Mouse (Mus musculus) lung, embryonic 14.5 days (tissue): ENCODE measurements around the gene Ccng2. TPM values are rescaled to one million over a fixed set of nuclear protein-coding genes. Genes with fewer than 3 reads are reported as not detected.
A peak's percentile ranks its signal among the peaks of the same experiment; 100 is the strongest.

Experiments
- ATAC-seq: fragments of 200-750 bp; cut with Nextera tagmentation; 2 replicates; pipeline ENCODE4 v1.8.0; 2017; ENCODE audit warnings: mild to moderate bottlenecking, moderate TSS enrichment, moderate library complexity; ENCODE audit not compliant: insufficient read depth
- DNase-seq: peaks from one replicate; pipeline ENCODE4 v3.0.0-alpha.2; 2015
- H3K27ac ChIP-seq: fragments of 300-500 bp; sonication (generic); 2 replicates; pipeline ENCODE4 v1.5.1; 2014; ENCODE audit warnings: low read depth, mild to moderate bottlenecking, moderate library complexity
- H3K27me3 ChIP-seq: fragments of 300-500 bp; sonication (generic); 2 replicates; pipeline ENCODE4 v1.6.1; 2014; ENCODE audit warnings: low read length, control low read depth; ENCODE audit not compliant: insufficient read depth
- H3K36me3 ChIP-seq: fragments of 300-500 bp; sonication (generic); 2 replicates; pipeline ENCODE4 v1.6.1; 2014; ENCODE audit warnings: control low read depth; ENCODE audit not compliant: insufficient read depth
- H3K4me1 ChIP-seq: fragments of 300-500 bp; sonication (generic); 2 replicates; pipeline ENCODE4 v1.6.1; 2014; ENCODE audit warnings: antibody characterized with exemption, control low read depth; ENCODE audit not compliant: insufficient read depth
- H3K4me2 ChIP-seq: fragments of 300-500 bp; sonication (generic); 2 replicates; pipeline ENCODE4 v1.6.1; 2014; ENCODE audit warnings: mild to moderate bottlenecking
- H3K4me3 ChIP-seq: fragments of 300-500 bp; sonication (generic); 2 replicates; pipeline ENCODE4 v1.5.1; 2014; ENCODE audit warnings: low read depth, low read length
- H3K9ac ChIP-seq: fragments of 300-500 bp; sonication (generic); 2 replicates; pipeline ENCODE4 v1.6.1; 2014
- H3K9me3 ChIP-seq: fragments of 300-500 bp; sonication (generic); 2 replicates; pipeline ENCODE4 v1.6.1; 2016; ENCODE audit warnings: low read depth, low read length, control low read depth
- CTCF ChIP-seq: IDR thresholded peaks from 2 replicates; pipeline ENCODE4 v1.5.1; 2016; ENCODE audit warnings: antibody characterized with exemption, low read depth
- WGBS: fragments of 180-500 bp; shearing (Covaris S2); extraction: QIAGEN DNeasy Blood & Tissue Kit; methylation state at CpG from one replicate; pipeline ENCODE4 v1.1.7; 2014; 5-methylcytosine and 5-hydroxymethylcytosine counted together
- polyA plus RNA-seq: library from polyadenylated mRNA; unstranded; fragments of >200 nt; fragmentation: Nextera tagmentation; extraction: Ambion mirVana; gene quantifications from 2 replicates; pipeline ENCODE4 v1.2.1, GENCODE M21; 2014

Ccng2 gene
- polyA plus RNA-seq, 1 experiment from 2014 or later, result 50.9 TPM

- Histone ChIP-seq H3K9ac (no peak overlapping the region), H3K4me2 (no peak overlapping the region), H3K9me3 (no peaks in the 10 kb centered on the region), H3K27me3 (no peaks in the 10 kb centered on the region), H3K4me3 (no peak overlapping the region), H3K4me1 (peaks cover 6% of the 10 kb centered on the region; the same call in 1 of the 2 replicates), H3K36me3 (no peaks in the 10 kb centered on the region), H3K27ac (no peak overlapping the region)
- TF ChIP-seq CTCF, result no peak
- ATAC-seq, result no peak
- 83% methylated on average over 6 of the region's 6 CpGs for WGBS
- DNase-seq, result no peak
Measured at GRCm38 (mm10) chr5:93263396-93264075, 3.5 kb upstream of the Ccng2 start.

GRCm38 (mm10) chr5:93264136-93264700 lies 2.8 kb upstream of the Ccng2 start:
- Histone ChIP-seq H3K9me3 (no peaks in the 10 kb centered on the region), H3K9ac (no peak overlapping the region), H3K36me3 (no peaks in the 10 kb centered on the region), H3K27me3 (no peaks in the 10 kb centered on the region), H3K4me2 (no peak overlapping the region), H3K4me1 (peaks cover 6% of the 10 kb centered on the region; the same call in 1 of the 2 replicates), H3K4me3 (no peak overlapping the region), H3K27ac (no peak overlapping the region)
- no peak for TF ChIP-seq CTCF
- DNase-seq (no peak), ATAC-seq (no peak)
- WGBS, result 58% methylated on average over 1 of the region's 1 CpGs

- 61% methylated on average over 7 of the region's 7 CpGs for WGBS
- H3K4me1 ChIP-seq, result peaks cover 6% of the 10 kb centered on the region; the same call in 1 of the 2 replicates
- H3K36me3 ChIP-seq, result peaks cover 5% of the 10 kb centered on the region; the same call in 1 of the 2 replicates
- H3K27me3 ChIP-seq, result no peaks in the 10 kb centered on the region
- H3K4me3 ChIP-seq, result no peak overlapping the region
- TF ChIP-seq CTCF, result 0 out of 2 replicates have a peak, but pooled peaks have one; percentile 2
- DNase-seq, result peak; percentile 23
- no peak overlapping the region for H3K9ac ChIP-seq
- no peak for ATAC-seq
- no peaks in the 10 kb centered on the region for H3K9me3 ChIP-seq
- H3K4me2 ChIP-seq, result no peak overlapping the region
- peak overlapping the region; percentile 88; the same call in 1 of the 2 replicates for H3K27ac ChIP-seq
Measured at GRCm38 (mm10) chr5:93265164-93265800, 1.8 kb upstream of the Ccng2 start.

GRCm38 (mm10) chr5:93265801-93266580 lies 1.1 kb upstream of the Ccng2 start:
- H3K4me1 ChIP-seq, result peaks cover 6% of the 10 kb centered on the region; the same call in 1 of the 2 replicates
- H3K27ac ChIP-seq, result peak overlapping the region; percentile 88
- peak overlapping the region; percentile 97 for H3K4me3 ChIP-seq
- peak overlapping the region; percentile 50 for H3K9ac ChIP-seq
- H3K36me3 ChIP-seq, result peaks cover 11% of the 10 kb centered on the region
- no peaks in the 10 kb centered on the region for H3K27me3 ChIP-seq
- H3K9me3 ChIP-seq, result no peaks in the 10 kb centered on the region
- TF ChIP-seq CTCF, result no peak
- 48% methylated on average over 13 of the region's 13 CpGs for WGBS
- peak overlapping the region; percentile 71 for H3K4me2 ChIP-seq
- ATAC-seq (no peak), DNase-seq (peak; percentile 45)

- Histone ChIP-seq H3K27me3 (no peaks in the 10 kb centered on the region), H3K27ac (peak overlapping the region; percentile 96), H3K9ac (peak overlapping the region; percentile 94), H3K4me1 (peaks cover 6% of the 10 kb centered on the region; the same call in 1 of the 2 replicates), H3K36me3 (peaks cover 29% of the 10 kb centered on the region), H3K4me3 (peak overlapping the region; percentile 97), H3K9me3 (no peaks in the 10 kb centered on the region), H3K4me2 (peak overlapping the region; percentile 71)
- peak; percentile 67 for TF ChIP-seq CTCF
- DNase-seq, result peak; percentile 92
- ATAC-seq, result peak; percentile 73
- under 1% methylated on average over 48 of the region's 48 CpGs for WGBS
Measured at GRCm38 (mm10) chr5:93267851-93268606, 972 bp downstream of the Ccng2 start.

- Histone ChIP-seq H3K4me2 (peak overlapping the region; percentile 71), H3K36me3 (peaks cover 49% of the 10 kb centered on the region), H3K9me3 (no peaks in the 10 kb centered on the region), H3K9ac (no peak overlapping the region), H3K27me3 (no peaks in the 10 kb centered on the region), H3K4me3 (no peak overlapping the region), H3K4me1 (peaks cover 6% of the 10 kb centered on the region; the same call in 1 of the 2 replicates), H3K27ac (no peak overlapping the region)
- no peak for ATAC-seq
- DNase-seq, result no peak
- 61% methylated on average over 7 of the region's 7 CpGs for WGBS
- TF ChIP-seq CTCF, result no peak
Measured at GRCm38 (mm10) chr5:93270095-93270494, 3.0 kb downstream of the Ccng2 start.
